Mouse (Mus musculus): ENCODE measurements around the gene Dupd1.

The Dupd1 gene

DNA sequence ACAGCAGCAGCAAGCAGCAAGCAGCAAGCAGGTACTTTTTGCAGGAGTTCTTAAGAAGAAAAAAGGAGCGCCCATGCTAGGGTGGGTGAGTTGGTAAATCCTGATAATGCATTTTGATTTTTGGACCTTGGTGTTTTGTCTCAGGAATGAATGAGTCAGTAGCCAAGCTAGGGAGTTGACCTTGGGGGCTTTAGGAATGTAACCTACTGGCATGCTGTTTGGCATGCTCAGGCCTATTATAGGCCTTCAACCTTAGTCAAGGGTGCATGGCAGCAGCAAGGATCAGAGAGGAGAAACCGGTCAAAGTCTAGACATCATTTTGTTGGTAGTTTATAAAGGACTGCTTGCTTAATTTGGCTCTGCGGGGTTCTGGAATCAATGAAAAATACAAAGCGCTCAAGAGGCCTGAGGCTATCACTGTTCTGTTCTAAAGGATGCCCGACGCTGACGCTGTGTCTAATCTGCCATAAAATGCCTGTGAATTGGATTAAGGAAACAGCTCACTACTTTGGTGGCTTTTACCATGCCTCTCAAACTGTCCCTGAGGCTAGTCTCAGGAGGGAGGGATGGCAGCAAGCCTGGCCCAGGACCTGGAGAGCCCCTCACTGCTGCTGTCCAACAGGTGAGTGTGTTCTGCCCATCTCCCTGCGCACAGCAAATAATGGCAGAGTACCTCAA, 7.8 kb upstream of the Dupd1 start:
- DNase-seq (ENCODE audit: low spot score in 2 of 2): no peak

DNA sequence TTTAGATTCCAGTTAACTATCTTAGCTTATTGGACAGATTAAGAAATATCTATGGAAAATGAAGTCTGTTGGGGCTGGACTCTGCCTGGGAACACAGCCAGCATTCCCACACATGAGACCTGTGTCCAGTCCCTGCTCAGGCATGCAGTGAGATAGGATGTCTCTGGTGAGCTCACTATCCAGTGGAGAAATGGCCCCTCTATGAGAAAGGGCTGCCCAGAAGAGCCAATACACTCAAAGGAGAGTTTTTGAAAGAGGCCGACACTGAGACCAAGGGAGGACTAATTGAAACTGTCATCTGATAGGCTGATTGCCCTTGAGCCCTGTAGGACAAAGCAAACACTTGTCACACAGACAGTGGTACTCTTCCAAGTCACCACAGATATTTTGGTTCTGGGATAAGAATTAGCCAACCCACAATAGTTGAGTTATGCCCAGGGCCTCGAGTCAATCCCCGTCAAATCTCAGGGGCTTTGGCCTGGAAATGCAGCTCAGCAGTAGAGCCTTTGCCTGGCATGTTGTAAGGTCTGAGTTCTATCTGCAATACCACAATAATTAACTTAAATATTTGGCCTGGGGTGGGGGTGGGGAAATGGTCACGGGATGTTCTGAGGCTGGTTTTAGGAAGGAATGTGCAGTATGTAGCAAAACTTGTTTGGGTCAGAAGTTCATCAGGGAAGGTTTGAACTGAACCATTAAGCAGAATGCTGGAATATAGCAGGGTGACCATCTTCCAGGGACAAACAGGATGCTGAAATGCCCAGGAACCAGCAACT, 6.2 kb upstream of the Dupd1 start:
- no peak for DNase-seq (ENCODE audit: low spot score in 2 of 2)

DNA sequence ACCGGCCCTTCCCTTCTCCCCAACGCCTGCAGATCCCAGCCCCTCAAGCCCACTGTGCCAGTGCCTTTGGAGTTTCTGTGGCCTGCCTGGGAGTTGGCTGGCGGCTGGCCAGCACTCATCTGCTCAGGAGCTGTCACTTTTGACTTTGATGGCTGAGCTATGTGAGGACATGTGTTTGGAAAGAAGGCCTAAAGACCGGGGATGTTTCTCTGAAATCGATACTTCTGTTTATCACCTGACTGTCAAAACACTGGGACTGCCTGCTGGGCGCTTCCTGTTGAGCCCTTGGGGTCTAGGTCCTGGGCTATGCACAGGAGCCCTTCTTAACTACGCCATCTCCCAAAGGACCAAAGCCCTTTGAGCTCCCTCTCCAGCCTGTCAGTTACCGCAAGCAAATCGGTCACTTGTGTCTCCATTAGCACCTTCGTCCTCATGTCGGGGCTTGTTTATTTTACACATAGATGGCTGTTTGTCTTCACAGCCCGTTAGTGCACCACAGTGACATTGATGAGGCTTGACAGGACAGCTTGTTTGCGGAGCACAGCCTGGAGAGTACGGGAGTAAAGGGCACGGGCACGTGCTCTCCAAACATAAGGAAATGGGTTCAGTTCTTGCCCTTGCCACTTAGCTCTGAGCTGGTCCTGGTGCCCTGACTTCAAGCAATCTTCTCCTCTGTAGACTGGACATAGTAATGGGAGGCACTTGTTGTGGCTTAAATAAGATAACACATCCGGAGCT, 5.4 kb upstream of the Dupd1 start:
- no peak for DNase-seq (ENCODE audit: low spot score in 2 of 2)

DNA sequence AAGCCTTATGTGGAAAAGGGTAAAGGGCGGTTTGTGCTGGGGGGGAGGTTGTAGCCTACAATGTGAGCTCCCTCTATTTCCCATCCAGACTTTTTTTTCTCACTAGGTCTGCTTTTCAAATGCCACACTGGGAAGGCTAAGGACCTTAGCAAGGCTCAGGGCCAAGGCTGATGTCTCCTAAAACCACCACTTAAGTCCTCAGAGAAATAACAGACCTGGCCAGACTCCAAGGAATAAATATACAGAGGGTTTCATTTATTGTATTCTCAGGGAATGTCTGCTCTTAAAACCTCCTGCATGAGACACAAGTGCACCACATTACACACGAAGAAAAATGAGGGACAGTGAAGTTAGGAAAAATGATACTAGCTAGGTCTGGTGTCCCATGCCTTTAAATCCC, 3.1 kb downstream of the Dupd1 start:
- no peak for DNase-seq (ENCODE audit: low spot score in 2 of 2)

DNA sequence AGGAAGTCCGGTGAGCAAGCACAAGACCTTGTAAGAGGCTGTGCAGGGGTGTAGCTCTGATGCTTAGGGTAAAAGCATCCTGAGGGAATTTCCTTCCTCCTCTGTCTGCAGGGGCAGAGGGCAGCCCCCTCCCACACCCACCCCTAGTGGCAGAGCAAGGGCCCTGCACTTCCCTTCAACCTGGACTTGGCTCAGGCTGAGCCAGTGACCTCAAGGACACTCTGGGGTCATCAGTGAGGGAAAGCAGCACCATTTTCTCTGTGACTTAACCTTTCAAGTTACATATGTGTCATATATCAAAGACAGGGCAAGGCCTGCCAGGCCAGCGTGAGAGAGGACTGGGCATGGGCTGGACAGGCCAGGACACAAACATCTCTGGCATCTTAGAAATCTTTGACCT, 4.8 kb downstream of the Dupd1 start:
- DNase-seq (ENCODE audit: low spot score in 2 of 2): no peak

DNA sequence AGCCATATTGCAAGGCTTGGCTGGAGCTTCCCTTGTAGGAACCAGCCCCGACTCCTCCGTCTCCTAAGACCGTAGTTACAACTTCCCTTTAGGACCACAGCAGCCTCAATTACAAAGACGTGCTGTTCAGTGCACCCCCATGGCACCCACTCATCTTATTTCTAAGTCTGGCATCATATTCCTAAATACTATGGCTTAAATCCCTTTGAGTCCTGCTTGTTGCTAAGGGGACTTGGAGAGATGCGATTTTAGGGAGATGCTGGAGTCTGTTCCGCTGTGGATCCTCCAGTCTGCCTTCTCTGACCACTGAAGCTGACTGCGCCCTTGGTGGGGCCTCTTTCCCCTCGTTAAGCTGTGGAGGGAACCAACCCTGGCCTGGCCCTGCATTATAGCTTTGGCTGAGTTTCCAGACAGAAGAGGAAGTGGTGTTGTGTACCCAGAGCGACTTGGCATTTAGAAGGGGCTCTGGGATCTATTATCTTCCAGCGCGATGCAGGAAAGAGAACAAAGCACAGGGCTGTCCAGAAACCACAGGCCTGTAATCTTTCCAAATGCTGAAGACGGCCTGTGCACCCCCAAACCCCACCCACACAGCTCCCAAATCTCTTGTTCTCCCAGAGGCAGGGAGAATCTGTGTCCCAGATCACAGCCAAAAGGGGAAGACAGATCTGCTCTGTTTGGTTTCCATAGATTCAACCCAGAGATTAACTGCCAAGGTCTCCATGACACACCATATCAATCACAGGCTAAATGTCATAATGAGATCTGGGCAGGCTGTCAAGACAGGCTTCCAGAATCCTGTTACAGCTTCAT, 7.4 kb downstream of the Dupd1 start:
- DNase-seq (ENCODE audit: low spot score in 2 of 2): no peak

DNA sequence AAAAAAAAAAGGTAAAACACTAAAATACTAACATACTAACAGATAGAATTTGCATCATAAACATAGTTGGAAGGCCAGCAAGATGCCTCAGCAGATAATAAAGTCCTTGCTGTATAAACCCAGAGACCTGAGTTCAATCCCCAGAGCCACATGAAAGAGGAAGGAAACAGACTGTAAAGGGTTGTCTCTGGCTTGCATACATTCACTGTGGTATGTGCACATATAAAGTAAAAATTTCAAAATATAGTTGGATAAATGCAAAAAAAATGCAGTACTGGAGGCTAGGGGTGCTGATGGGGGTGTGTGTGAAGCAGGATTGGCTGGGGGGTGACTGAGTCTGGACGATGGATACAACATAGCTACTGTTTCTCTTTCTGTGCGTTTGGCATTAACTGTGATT, 8.9 kb downstream of the Dupd1 start:
- no peak for DNase-seq (ENCODE audit: low spot score in 2 of 2)

DNA sequence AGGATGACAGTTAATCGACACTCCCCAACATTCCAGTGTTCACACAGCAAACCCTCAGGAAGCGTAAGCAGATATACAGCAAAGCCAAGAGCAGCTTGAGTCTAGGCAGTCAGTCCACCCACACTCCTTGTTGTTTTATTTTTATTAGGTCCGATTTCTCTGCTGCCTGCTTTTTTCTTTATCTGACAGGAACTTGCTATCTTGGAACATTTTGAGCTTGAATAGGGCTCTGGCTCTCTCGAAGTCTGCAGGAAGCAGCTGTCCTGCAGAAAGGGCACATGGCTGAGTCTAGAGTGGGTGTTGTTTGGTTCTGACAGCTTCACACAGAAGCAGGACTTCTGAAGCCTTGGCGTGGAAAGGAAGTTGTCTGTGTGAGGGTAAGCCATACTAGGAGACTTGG, 11.1 kb downstream of the Dupd1 start:
- DNase-seq (ENCODE audit: low spot score in 2 of 2): no peak

DNA sequence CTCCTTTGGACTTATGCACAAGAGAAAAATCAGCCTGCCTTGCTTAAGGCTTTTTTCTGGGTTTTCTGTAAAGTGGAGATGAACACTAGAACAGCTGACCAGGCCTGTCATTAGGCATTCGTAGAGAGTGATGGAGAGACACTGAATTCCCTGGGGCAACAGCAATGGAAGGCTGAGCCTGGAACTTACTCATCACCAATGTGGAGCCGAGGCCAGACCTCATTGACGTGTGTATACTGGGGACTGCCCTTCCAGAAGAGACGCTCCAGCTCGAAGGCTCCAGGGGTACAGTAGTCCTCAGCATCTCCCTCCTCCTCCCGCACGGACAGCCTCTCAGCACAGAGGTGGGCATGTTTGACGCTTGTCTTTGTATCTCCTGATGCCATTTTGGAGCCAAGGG, 11.7 kb downstream of the Dupd1 start:
- no peak for DNase-seq (ENCODE audit: low spot score in 2 of 2)

DNA sequence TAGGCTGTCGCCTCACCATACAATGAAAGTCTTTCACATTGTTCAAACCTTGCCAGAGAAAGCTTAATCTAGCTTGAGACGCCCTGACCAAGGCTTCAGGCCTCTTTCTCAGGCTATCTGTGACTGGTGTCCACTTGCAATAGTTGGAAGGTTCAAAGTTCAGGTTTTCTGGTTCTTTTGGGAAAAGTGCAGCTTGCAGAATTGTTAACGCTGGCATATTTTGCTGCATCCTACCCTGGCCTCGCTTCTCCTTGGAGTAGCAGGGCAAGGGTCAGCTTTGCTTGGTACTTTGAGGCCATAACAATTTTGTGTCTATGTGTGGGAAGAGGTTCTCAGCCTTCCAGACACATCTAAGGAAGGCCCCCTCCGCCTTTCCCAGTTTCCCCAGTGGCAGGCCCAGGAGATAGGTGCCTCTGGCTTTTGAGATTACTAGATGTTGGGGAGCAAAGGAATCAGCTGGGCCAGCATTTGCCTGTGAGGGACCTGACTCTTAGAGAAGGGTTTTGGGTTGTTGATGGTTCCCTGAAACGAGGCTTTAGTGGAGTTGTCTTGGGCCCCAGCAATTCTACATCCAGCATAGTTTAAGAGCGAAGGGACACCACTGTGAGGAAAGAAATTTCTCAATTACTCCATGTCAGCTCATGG, 18.1 kb downstream of the Dupd1 start:
- DNase-seq (ENCODE audit: low spot score in 2 of 2): no peak

DNA sequence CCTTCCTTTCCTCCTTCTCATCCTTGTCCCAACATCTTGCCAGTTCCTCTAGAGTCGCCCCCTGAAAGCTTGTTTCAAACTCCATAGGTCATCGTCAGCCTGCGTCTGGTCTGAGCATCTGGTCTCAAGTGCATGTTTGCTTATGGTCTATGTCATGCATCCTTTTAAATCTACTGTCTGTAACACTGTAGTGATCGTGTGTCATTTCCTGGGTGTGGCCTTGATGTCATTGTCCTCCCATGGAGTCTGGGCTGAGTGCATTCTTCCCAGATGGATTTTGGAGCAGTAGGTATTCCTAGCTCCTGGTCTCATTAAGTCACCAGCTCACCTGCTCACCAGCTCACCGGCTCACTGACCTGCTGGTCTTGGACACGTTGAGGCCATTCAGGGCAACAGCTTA, 19.4 kb downstream of the Dupd1 start:
- no peak for DNase-seq (ENCODE audit: low spot score in 2 of 2)

DNA sequence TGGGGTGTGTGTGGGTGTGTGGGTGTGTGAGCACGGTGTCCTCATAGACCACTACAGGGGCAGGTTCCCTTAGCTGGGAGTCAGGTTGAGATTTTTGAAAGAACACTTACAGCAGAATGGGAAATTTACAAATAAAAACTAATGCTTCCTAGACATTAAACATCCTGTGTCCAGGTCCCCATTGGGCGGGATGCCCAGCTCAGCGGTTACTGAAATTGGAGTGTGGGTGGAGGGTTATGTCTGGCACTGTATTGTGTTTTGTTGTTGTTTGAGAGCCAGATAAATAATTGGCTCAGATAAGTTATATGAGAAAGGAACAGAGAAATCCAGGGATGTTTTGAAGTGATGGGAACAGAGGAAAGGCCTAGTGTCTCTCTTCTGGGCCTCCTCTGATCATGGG, 23.3 kb downstream of the Dupd1 start:
- no peak for DNase-seq (ENCODE audit: low spot score in 2 of 2)

DNA sequence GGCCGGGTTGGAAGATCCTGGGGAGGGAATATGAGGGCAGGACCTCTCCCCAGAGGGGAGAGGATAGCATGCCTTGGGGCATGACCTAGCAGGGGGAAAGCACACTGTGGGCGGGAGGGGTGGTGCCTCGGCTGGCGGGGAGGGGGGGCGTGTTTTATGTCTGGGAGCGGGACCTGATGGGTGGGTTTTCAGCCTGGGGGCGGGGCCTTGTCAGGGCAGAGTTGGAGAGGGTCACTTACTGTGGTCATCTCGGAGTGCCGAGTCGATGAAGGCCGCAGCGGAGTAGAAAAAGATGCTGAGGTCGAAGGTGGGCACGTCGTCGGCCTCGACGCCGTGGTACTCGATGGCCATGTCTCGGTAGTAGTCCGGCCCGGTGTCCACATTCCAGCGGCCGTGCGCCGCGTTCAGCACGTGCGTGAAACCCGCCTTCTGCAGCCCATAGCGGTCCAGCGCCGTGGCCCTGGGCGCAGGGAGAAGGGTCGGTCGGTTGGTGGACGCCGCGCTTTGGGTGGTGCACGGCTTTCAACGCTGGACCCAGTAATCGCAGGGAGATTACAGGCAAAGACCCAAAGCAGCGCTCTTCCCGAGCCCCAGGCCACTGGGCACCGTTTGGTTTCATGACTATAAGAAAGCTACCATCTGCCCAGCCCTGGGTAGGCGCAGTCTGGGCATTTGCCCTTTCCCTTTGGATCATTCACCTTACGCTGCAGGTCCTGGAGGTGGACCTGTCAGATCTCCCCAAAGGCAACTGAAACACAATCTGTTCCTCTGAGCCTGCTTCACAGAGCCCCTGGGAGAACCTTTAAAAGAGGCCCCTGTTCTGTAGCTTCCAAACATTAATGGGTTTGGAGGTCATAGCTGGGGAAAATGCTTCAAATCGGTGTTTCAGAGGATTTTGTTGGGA, 27.7 kb downstream of the Dupd1 start:
- no peak for DNase-seq (ENCODE audit: low spot score in 2 of 2)

DNA sequence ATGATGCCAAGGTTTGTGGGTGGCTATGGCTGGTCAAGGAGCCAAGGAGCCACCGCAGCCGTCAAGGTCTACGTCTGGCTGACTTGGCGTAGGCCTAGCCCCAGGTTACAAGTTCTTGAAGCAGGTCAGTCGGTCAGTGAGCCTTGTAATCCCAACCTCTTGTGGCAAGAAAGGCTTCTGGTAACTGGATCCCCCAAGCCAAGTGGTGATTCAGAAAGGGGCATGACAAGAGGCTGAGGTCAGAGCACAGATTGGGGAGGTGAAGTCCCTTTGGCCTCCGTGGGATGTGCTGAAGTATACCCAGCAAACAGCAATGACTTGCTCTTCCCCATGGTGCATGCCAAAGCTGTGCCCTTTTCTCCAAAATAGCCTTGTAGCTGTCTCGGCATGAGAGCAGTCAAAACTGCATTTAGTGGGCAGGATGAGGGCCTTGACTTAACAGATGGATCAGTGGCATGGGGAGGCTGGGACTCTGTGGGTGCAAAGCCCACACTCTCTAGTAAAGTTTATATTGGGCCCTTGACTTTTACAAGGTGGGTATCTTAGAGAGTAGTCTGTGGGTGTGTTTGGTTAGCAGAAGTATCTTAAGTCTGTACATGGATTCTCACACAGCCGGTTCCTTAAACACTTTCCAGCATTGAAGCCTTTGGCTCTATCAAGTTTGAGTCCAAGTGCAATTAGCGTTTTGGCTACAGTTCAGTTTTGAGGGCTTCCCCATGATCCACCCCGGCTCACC, 28.8 kb downstream of the Dupd1 start:
- no peak for DNase-seq (ENCODE audit: low spot score in 2 of 2)

DNA sequence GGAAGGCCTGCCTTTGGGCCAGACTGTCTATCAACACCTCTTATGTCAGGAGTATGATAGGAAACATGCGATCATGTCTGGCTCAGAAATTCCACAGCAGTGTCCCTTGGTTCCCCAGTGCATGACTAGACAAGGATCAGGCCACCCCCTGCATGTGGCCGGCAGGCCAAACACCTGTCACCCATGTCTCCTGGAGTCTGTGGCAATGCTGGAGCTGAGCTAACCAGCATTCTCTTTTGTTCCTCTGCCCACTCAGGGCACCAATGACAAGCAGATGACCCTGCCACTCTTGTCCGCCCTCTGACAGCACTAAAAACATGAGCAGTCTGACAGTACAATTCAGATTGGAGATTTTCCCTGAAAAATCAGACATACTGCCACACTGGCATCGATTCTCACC, 30.5 kb downstream of the Dupd1 start:
- DNase-seq (ENCODE audit: low spot score in 2 of 2): no peak

DNA sequence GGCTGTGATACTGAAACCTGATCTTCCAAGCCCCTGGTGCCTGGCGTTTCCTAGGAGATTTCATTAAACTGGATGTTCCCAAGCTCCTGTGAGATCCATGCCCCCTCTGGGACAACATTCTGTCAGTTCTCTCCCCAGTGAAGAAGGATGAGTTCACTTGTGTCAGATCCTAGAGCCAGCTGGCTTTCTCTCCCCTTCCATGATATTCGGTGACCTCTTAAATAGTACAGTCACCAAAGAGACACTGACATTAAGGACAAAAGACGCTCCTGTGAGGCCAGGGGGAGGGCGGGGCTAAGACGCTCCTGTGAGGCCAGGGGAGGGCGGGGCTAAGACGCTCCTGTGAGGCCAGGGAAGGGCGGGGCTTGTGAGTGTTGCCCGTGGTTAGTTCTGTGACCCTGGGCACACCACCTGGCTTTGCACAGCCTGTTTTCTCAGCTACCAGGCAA, 31.7 kb downstream of the Dupd1 start:
- DNase-seq (ENCODE audit: low spot score in 2 of 2): peak; percentile 8 to 61

DNA sequence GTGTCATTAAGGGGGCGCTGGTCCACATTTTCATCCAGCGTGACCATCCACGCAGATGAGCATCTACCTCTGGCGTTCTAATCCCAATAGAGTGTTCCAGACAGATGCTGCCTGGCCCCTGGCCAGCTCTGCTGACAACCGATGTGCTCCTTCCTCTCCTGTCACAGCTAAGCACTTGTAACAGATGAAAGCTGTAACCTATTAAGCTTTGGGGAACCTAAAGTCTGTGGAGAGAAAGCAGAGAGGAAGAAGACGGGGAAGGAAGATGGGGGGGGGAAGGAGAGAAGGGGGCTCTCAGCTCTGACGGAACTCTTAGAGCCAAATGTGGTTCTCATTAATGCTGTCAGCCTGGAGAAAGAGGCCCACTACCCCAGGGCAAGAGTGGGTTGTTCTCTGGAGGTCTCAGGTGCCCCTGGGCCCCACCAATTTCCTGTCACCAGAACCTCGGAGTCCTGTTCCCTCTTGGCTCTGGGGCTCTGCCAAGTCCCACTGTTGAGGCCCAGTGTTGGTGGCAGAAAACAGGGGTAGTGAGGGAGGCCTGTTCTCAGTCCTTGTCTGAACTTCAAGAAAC, 34.7 kb downstream of the Dupd1 start:
- DNase-seq (ENCODE audit: low spot score in 2 of 2): no peak

DNA sequence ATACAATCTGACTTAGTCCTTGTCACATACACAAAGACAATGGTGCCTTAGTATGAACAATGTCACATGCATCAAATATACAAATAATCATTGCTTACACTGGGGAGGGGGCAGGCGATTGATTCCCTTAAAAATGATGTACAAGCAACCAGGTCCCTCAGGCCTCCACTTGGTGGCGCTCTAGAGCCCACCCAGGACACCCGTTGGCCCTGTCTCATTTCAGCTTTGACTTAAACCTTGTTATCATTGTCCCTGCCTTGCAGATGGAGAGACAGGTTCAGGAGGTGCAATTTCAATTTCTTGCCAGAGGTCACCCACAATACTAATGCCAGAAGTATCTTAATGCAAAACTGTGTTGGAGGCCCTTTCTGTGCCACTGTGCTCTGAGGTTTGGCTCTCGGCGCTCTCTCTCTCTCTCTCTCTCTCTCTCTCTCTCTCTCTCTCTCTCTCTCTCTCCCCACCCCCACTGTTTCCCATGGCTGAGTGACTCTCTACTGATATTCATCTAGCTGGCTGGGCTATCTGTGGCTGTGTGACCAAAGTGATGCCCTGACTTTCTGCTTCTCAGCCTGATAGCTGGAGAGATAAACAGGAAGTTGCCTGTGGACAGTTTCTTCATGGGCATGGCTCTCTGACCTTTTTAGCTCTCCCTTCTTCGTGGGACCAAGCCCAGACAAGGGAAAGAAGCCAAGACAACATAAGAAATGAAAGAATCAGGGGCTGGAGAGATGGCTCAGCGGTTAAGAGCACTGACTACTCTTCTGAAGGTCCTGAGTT, 35.7 kb downstream of the Dupd1 start:
- DNase-seq (ENCODE audit: low spot score in 2 of 2): peak in 1 of 2 experiments; percentile 41

DNA sequence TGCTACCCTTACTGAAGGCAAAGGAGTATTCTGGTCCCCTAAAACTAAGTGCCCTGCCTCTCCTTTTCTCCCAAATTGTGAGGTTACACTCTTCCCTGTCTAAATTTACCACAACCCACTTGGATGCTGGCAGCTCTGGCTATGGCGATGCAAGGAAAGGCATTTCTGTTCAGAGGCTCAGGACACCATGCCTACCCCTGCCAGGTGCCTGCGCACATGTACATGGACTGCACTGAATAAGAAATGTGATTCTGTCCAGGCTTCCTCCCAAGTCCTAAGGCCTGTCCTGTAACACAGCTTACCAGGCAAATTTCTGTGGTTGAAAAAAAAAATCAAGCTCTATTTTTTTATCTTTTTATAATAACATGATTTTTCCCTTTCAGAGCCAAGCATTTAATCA, 38.2 kb downstream of the Dupd1 start:
- DNase-seq (ENCODE audit: low spot score in 2 of 2): no peak

Measured in urinary bladder, postnatal 36 days (tissue).